Mouse (Mus musculus) testis, adult 2 months (tissue): Measurements from ENCODE around the gene Otos. TPM values are rescaled to one million over a fixed set of nuclear protein-coding genes. Genes with fewer than 3 reads are reported as not detected.

Experiments
- H3K27ac ChIP-seq: fragments of 200-500 bp; 2 replicates; pipeline ENCODE4 v1.5.1; 2012; ENCODE audit warnings: low read depth, low read length; ENCODE audit not compliant: control insufficient read depth, insufficient read depth
- H3K27me3 ChIP-seq: fragments of 200-500 bp; 2 replicates; pipeline ENCODE4 v1.6.1; 2012; ENCODE audit warnings: mild to moderate bottlenecking, low read length, moderate library complexity; ENCODE audit not compliant: control insufficient read depth, insufficient read depth
- H3K36me3 ChIP-seq: fragments of 200-500 bp; 2 replicates; pipeline ENCODE4 v1.6.1; 2012; ENCODE audit warnings: mild to moderate bottlenecking, low read length; ENCODE audit not compliant: control insufficient read depth, insufficient read depth
- H3K4me1 ChIP-seq: fragments of 200-500 bp; 2 replicates; pipeline ENCODE4 v1.6.1; 2012; ENCODE audit warnings: low read length; ENCODE audit not compliant: control insufficient read depth, insufficient read depth
- H3K4me3 ChIP-seq: fragments of 200-500 bp; 2 replicates; pipeline ENCODE4 v1.5.1; 2012; ENCODE audit warnings: low read depth, mild to moderate bottlenecking, low read length, moderate library complexity, mixed read lengths; ENCODE audit not compliant: control insufficient read depth
- CTCF ChIP-seq: fragments of 200-500 bp; IDR thresholded peaks from 2 replicates; pipeline ENCODE4 v1.5.1; 2012; ENCODE audit warnings: low read depth, mild to moderate bottlenecking, inconsistent platforms, low read length, moderate library complexity; ENCODE audit not compliant: control insufficient read depth, insufficient read depth, insufficient replicate concordance
- POLR2A ChIP-seq: fragments of 200-500 bp; IDR thresholded peaks from 2 replicates; pipeline ENCODE4 v1.6.1; 2012; ENCODE audit warnings: low read depth, mild to moderate bottlenecking, inconsistent platforms, low read length, moderate library complexity; ENCODE audit not compliant: control insufficient read depth
- polyA plus RNA-seq: library from polyadenylated mRNA; depleted of rRNA; stranded (reverse); fragments of >200 nt; gene quantifications from 2 replicates; pipeline ENCODE4 v1.2.3, GENCODE M21; 2012

Gene Otos
- polyA plus RNA-seq, 1 experiment = not detected

DNA sequence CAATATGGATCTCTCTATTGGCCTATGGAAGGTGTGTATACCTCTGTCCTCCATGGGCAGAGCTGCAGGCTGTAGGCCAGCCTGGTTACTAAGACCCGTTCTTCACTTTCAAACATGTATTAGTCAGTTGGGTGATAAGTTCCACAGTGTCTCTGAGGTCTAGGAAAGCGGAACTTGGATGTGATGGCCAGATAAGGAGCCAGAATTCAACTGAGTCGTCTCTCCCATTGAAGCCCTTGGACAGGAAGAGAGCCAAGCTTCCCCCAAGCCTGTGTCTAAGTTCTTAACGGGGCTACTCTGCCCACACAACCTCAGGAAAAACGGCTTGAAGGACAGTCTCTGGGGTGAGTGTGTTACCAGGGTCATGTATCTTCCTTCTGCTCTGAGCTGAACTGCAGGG lies 10.8 kb upstream of the Otos start:
- H3K36me3 ChIP-seq = no peaks in the 10 kb centered on the region
- H3K4me1 ChIP-seq = no peaks in the 10 kb centered on the region
- no peak for TF ChIP-seq POLR2A
- no peak for TF ChIP-seq CTCF
- H3K27me3 ChIP-seq = no peaks in the 10 kb centered on the region
- no peak overlapping the region for H3K27ac ChIP-seq
- H3K4me3 ChIP-seq = no peak overlapping the region

DNA sequence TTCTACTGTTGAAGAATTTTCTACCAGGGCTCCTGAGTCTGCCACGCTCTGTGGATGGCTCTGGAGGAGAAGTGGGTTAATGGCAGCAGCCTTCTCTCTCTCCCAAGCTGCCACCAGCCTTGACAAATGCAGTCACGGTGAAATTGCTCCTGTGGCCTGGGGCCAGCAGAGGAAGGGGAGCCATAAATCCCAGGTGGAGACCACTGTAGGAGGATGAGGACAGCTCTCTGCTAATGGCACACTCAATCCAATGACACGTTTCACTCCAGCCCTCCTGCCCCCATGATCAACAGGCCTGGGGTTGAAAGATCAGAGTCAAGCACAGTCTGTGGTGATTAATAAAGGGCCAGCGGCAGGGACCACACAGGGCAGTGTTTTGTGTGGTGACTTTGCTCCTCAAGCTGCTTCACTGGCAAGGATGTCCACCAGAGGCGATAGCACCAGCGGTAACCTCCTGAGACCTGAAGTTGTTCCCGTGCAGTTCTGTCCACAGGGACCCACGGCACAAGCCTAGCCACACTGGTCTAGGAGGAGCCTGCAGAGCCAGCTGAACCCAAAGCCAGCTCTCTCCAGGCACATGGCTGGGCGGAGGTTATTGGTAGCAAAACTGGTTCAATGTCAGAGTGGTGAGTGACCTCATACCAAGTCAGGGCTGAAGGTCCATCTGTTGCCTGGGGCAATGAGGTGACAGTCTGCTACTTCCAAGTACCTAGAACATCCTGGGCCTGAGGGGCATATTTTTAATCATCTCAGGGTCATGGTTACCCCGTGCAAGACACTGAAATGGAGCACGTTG lies 8.6 kb upstream of the Otos start:
- no peak overlapping the region for H3K4me3 ChIP-seq
- no peak overlapping the region for H3K27ac ChIP-seq
- no peaks in the 10 kb centered on the region for H3K27me3 ChIP-seq
- H3K4me1 ChIP-seq = no peaks in the 10 kb centered on the region
- no peak for TF ChIP-seq POLR2A
- TF ChIP-seq CTCF = no peak
- H3K36me3 ChIP-seq = no peaks in the 10 kb centered on the region

DNA sequence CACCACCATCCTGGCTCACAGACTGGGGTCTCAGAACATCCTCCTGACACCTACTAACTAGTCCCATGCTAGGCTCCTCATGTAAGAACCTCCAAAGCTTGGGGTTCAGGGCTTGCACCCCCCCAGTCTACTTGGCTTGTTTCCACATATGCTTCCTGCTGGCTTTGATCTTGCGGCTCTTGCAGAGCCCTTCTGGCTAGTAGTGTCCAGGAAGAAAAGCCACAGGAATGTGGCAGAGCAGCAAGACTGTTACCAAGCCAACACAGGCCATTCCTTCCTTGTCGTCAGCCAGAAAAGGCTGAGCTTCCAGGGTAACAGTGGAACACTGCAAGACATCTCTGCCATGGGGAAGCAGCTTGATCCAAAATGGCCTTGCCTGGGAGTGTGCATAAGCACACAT lies 6.0 kb upstream of the Otos start:
- Histone ChIP-seq H3K27me3 (no peaks in the 10 kb centered on the region), H3K27ac (no peak overlapping the region), H3K4me3 (no peak overlapping the region), H3K4me1 (no peaks in the 10 kb centered on the region), H3K36me3 (no peaks in the 10 kb centered on the region)
- TF ChIP-seq CTCF (no peak), POLR2A (no peak)

- no peaks in the 10 kb centered on the region for H3K27me3 ChIP-seq
- no peak overlapping the region for H3K27ac ChIP-seq
- no peak for TF ChIP-seq POLR2A
- TF ChIP-seq CTCF = no peak
- peaks cover 5% of the 10 kb centered on the region for H3K4me1 ChIP-seq
- H3K36me3 ChIP-seq = no peaks in the 10 kb centered on the region
- no peak overlapping the region for H3K4me3 ChIP-seq
Measured at GRCm38 (mm10) chr1:92653179-92653578, 4.5 kb upstream of the Otos start.

DNA sequence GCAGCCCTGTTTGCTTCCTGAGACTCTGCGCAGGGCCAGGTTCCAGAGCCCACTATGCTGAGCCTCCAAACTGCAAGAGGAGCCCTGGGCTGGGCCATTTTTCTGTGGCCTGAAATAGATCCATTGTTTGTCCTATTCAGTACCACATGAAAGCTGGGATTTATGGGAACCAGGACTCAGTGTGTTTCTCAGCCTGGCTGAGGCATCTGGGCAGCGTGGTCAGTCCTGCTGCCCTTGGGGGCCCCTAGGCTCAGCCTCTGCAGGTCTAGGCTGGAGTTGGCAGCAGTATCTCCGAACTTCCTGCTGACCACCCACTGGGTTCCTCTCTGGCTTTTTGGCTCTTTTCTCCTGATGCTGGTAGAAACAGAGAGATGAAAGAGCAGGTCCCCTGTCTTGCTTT lies 2.8 kb upstream of the Otos start:
- no peak overlapping the region for H3K4me3 ChIP-seq
- TF ChIP-seq CTCF = no peak
- no peak for TF ChIP-seq POLR2A
- no peaks in the 10 kb centered on the region for H3K36me3 ChIP-seq
- H3K27me3 ChIP-seq = no peaks in the 10 kb centered on the region
- H3K27ac ChIP-seq = no peak overlapping the region
- peaks cover 6% of the 10 kb centered on the region for H3K4me1 ChIP-seq

DNA sequence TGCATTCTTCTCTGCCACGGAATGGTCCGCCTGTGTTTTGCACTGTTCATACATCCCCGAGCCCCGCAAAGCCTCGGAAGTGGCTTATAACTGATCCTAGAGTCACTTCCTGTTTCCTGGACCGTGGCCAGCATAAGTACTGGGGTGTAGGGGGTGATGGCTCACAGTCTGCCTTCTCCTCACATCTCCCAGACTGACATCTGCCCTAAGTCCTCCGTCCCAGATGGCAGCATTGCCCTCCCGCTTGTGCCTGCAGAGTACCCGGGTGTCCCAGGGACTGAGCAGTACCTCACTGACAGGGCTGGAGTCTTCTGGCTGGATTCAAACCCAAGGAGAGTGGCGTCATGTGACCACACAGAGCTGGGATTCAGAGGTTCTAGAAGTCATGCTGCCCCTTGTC lies 444 bp downstream of the Otos start:
- no peak overlapping the region for H3K27ac ChIP-seq
- TF ChIP-seq CTCF (no peak), POLR2A (no peak)
- H3K4me1 ChIP-seq = peaks cover 6% of the 10 kb centered on the region
- H3K27me3 ChIP-seq = no peaks in the 10 kb centered on the region
- H3K36me3 ChIP-seq = no peaks in the 10 kb centered on the region
- no peak overlapping the region for H3K4me3 ChIP-seq

DNA sequence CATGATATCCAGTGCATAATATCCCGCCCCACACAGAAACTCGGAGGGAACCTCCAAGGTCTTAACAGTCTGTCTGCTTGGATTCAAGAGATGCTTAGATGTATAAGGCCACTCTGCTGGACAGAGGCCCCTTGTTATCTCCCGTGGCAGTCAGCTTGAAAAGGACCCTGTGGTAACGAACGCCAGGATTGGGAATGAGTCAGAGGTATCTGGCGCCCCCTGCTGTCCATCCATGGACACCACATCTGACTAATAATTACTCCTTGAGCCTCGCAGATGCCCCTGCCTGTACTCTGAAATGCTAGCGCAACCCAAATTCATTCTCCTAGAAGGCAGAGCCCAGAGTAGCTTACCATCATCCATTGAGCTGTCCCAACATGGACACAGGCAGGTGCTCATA lies 889 bp downstream of the Otos start:
- Histone ChIP-seq H3K4me3 (no peak overlapping the region), H3K27ac (no peak overlapping the region), H3K36me3 (no peaks in the 10 kb centered on the region), H3K4me1 (peaks cover 6% of the 10 kb centered on the region), H3K27me3 (no peaks in the 10 kb centered on the region)
- peak; percentile 94 for TF ChIP-seq CTCF
- TF ChIP-seq POLR2A = no peak

DNA sequence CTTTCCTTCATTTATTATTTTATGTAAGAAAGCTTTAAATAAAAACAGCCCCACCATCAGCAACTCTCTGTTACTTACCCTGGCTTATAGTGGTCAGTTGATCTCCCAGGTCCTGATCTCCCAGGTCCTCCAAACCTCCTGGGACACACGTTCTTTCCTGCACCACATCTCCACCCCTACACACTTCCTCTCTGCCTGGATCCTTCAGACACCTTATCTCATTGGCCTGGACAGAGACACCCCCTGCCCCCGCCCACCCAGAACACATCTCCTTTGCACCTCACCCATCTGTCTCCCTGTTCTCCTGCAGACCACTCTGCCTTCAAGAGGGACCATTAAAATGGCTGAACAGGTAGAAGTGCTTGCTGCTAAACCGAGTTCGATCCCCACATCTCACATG lies 1.6 kb downstream of the Otos start:
- Histone ChIP-seq H3K36me3 (no peaks in the 10 kb centered on the region), H3K27me3 (no peaks in the 10 kb centered on the region), H3K4me3 (no peak overlapping the region), H3K4me1 (peaks cover 10% of the 10 kb centered on the region), H3K27ac (no peak overlapping the region)
- TF ChIP-seq CTCF = no peak
- TF ChIP-seq POLR2A = no peak
